Mouse (Mus musculus): Measurements from ENCODE around the gene Ptpn14.

Ptpn14 gene

GRCm38 (mm10) chr1:189814385-189814784 is 86.3 kb downstream of the Ptpn14 start:
- DNase-seq (ENCODE audit: low spot score), result no peak

DNA sequence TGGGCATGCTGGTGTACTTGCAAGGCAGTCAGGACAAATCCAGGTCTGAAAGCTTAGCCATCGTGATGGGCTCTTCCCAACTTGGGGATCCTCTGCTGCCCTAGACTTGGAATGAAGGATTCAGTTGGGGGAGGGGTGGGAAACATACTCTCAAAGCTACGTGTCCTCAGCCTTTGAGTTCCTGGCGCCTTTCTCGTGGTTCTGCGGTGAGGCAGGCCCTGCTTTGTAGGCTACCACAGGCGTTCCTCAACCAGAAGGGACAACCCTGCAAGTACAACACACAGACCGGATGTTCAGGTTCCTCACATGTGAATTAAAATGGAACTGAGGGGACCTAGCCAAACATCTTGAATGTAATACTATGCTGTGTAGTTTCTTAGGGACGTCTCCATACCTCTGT is 89.0 kb downstream of the Ptpn14 start:
- no peak for DNase-seq (ENCODE audit: low spot score)

DNA sequence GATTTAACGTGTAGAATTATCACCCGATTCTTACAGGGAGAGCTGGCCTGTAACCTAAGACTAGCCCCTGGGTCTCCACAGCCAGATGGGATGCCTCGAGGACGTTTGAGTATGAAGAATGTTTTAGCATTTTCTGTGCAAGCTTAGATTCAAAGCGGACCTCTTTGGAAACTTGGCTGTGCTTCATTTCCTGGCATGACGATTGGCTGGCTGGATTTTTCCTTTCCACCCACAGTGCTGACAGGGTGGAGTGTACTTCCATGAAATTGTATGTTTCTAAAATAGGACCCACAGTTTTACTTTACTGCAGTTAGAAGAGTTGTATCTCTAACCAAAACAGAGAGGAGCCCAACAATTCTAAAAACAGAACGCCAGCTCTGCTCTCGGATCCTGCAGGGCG is 89.7 kb downstream of the Ptpn14 start:
- no peak for DNase-seq (ENCODE audit: low spot score)

GRCm38 (mm10) chr1:189820111-189820510 is 92.0 kb downstream of the Ptpn14 start:
- no peak for DNase-seq (ENCODE audit: low spot score)

GRCm38 (mm10) chr1:189824436-189824835 is 96.4 kb downstream of the Ptpn14 start:
- no peak for DNase-seq (ENCODE audit: low spot score)

DNA sequence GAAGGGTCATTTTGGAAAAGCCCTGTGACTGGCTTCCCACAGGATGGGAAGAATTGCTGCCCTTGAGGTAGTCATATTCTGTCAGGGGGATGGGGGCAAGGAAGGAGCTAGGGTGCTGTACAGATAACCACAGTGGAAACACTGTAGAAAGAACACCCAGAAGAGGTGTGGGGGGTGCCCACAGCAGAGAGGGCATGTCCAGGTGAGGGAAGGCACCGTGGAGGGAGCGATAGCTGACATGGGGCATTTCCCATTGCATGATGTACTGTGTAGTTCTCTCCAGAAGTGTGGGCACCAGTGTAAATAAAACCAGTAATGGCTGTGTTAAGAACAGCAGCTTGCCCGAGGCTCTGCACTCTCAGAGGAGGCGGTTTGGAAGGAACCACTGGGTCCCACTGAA is 102.3 kb downstream of the Ptpn14 start:
- DNase-seq (ENCODE audit: low spot score), result no peak

GRCm38 (mm10) chr1:189830797-189831232 is 102.7 kb downstream of the Ptpn14 start:
- DNase-seq (ENCODE audit: low spot score), result peak; percentile 4

- no peak for DNase-seq (ENCODE audit: low spot score)
Observed at GRCm38 (mm10) chr1:189833351-189833750, 105.3 kb downstream of the Ptpn14 start.

- no peak for DNase-seq (ENCODE audit: low spot score)
Observed at GRCm38 (mm10) chr1:189834166-189834565, 106.1 kb downstream of the Ptpn14 start.

DNA sequence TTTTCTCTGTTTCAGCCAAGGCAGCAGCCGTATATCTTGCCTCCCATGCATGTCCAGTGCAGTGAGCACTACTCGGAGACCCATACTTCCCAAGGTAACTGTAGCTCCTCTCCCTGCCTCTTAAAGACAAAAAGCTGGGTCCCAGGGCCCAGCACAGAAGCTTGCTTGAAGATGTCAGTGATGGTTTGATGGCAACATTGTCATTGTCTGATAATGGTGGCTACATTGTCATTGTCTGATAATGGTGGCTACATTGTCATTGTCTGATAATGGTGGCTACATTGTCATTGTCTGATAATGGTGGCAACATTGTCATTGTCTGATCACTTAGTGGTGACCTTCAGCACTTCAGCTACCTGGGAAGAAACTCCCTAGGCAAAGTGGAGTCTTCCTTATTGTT is 118.3 kb downstream of the Ptpn14 start:
- DNase-seq (ENCODE audit: low spot score), result no peak

- no peak for DNase-seq (ENCODE audit: low spot score)
Observed at GRCm38 (mm10) chr1:189849550-189849949, 121.5 kb downstream of the Ptpn14 start.

DNA sequence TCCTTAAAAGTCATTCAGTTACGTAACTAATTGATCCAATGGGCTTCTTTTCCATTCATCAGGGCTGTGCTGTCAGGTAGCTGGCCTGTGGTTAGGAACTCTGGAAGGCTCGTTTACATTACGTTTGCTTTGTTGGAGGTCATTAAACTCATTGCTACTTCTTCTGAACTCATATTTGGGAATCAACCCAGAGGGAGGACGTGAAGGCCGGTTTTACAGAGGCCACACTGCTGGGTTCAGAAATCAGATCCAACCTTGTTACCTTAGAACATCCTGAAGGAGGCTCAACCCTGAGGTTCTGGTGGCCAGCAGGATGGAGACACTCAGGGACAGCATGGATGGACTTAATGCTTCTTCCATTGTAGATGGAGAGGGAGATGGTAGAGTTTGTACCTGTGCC is 124.0 kb downstream of the Ptpn14 start:
- no peak for DNase-seq (ENCODE audit: low spot score)

GRCm38 (mm10) chr1:189852456-189852855 is 124.4 kb downstream of the Ptpn14 start:
- no peak for DNase-seq (ENCODE audit: low spot score)

DNA sequence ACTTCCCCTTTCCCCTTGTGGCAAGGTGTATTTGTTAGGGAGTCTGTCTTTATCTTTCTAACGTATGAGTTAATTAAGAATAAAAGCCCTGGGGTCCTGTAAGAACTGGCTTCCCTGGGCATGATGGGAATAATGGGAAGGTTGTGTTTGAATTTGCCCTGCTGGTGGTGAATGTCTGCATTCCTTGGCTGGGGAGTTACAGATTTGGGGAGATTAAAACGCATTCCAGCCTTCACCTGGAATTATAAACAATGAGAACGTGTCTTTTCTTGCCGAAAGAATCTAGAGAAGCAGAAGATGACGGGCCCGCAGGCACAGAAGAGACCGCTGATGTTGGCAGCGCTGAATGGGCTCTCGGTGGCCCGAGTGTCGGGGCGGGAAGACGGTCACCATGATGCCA is 126.6 kb downstream of the Ptpn14 start:
- DNase-seq (ENCODE audit: low spot score), result no peak

- no peak for DNase-seq (ENCODE audit: low spot score)
Observed at GRCm38 (mm10) chr1:189855739-189856138, 127.7 kb downstream of the Ptpn14 start.

DNA sequence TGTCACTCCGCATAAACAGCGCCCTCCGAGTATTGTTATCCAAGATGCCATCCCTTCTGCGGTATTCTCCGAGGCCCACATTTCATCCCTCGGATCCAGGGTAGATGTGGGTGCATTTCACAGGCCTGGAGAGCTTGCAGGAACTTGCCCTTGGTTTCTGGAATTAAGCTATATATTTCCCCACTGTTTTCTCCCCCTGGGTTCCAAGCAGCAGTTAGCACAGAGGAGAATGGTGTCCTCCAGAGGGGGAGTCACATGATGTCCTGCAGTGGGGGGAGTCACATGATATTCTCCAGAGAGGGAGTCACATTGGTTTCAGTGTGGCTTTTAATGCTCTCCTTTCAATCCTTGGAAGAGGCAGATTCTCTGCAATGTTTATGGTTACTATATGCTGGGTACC is 130.3 kb downstream of the Ptpn14 start:
- DNase-seq (ENCODE audit: low spot score), result no peak

- no peak for DNase-seq (ENCODE audit: low spot score)
Observed at GRCm38 (mm10) chr1:189860112-189860941, 132.3 kb downstream of the Ptpn14 start.

GRCm38 (mm10) chr1:189860942-189861315 is 132.9 kb downstream of the Ptpn14 start:
- no peak for DNase-seq (ENCODE audit: low spot score)

DNA sequence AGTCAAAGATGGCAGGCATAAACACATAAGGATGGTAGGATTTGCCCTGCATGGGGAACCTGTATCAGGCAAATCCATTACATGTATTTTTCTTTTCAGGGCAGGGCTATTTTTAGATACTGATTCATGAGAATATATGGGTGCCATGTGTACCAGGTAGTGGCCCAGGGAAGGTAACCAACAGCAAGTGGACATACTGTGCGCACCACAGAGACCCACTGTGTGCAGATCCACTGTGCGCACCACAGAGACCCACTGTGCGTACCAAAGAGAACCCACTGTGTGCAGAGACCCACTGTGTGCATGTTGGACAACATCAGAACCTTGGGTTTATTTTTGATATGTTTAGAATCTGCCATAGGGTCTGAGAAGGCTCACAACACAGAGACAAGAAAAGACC is 135.7 kb downstream of the Ptpn14 start:
- no peak for DNase-seq (ENCODE audit: low spot score)

GRCm38 (mm10) chr1:189864301-189864700 is 136.2 kb downstream of the Ptpn14 start:
- DNase-seq (ENCODE audit: low spot score), result no peak

DNA sequence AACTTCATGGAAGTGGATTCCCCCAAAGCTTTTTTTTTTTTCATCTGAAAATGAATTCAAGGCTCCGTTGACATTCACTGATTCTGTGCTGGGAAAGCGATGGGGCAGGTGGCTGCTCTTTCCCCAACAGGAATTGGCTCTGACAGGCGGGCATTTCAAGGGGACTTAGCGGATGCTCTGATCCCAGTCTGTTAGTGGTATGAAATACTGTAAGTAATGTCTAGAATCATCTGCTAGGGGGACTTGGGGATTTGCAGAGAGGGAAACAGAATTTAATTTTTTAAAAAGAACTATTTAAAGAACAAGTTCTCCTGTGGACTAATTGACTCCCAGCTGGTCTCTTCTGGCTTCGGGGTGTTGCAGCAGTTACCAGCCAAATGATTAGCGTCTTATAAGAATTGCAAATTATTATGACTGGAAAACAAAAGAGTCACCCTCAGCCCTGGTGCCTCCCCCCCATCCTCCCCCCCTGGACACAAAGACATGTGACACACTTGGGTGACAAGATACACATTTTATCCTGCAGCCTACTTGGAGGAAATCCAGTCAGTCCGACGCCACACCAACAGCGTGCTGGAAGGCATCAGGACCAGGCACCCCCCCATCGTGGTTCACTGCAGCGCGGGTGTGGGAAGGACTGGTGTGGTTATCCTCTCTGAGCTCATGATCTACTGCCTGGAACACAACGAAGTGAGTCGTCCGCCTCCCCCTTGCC is 136.9 kb downstream of the Ptpn14 start:
- no peak for DNase-seq (ENCODE audit: low spot score)

DNA sequence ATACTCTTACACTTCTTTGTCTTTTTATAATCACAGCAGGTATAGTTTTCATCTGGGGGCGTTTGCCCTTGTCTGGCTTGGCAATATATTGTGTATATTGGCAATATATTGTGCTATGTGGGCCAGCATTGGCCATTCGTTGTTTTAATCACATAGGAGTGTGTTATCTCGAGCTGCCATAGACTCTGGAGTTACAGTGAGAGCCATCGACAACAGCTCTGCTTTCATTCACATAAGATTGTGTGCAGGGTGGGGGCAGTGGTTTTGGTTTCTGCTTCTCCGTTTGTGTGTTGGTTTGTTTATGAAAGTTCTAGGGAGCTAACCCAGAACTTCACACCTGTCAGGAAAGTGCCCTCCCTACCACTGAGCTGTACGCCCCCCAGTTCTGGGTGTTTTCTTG is 138.6 kb downstream of the Ptpn14 start:
- no peak for DNase-seq (ENCODE audit: low spot score)

GRCm38 (mm10) chr1:189867034-189867433 is 139.0 kb downstream of the Ptpn14 start:
- DNase-seq (ENCODE audit: low spot score), result no peak

GRCm38 (mm10) chr1:189867497-189867896 is 139.4 kb downstream of the Ptpn14 start:
- no peak for DNase-seq (ENCODE audit: low spot score)
